Mouse (Mus musculus): ENCODE results near the gene Krt33b. TPM values are rescaled to one million over a fixed set of nuclear protein-coding genes. Genes with fewer than 3 reads are reported as not detected.

Gene Krt33b
- polyA plus RNA-seq, 1 experiment from 2014 or later, result not detected

DNA sequence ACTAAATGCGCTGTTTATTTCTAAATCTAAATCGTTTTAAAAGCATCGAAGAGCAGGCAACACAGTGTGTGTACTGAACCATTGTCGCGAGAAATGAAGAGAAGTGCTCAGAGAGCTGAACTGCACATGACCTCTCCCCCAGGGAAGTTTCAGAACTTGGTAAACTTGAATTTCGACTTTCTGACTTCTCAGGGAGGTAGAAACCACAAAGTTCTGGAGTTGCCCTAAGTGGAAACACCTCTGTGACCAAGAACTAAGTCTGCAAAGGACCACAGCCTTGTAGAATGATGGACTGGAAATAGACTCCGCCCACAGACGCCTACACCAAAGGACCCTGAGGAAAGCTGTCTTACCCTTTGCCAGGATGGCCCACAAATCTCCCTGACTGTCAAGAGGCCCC is 23.8 kb downstream of the Krt33b start:
- H3K27ac ChIP-seq (ENCODE audit: low read depth, low read length), result no peak overlapping the region
- no peak for ATAC-seq (replicated peaks; ENCODE audit: insufficient number of reproducible peaks, low FRiP score, low TSS enrichment)
- no peaks in the 10 kb centered on the region; the same call in 1 of the 2 replicates for H3K27me3 ChIP-seq (ENCODE audit: control insufficient read depth, insufficient read depth, low read length)
- no peaks in the 10 kb centered on the region for H3K36me3 ChIP-seq (ENCODE audit: control insufficient read depth, insufficient read depth, low read length)
- no peak overlapping the region for H3K4me3 ChIP-seq (ENCODE audit: low read depth, low read length)
- no peak overlapping the region for H3K9ac ChIP-seq (ENCODE audit: low read depth, low read length)
- no peak overlapping the region for H3K4me2 ChIP-seq
- no peaks in the 10 kb centered on the region for H3K9me3 ChIP-seq (replicated peaks; ENCODE audit: control insufficient read depth, low read length)
- no peaks in the 10 kb centered on the region for H3K4me1 ChIP-seq (ENCODE audit: control insufficient read depth, insufficient read depth, low read length)
- 78% methylated on average over 8 of the region's 8 CpGs for WGBS (ENCODE audit: insufficient replicate concordance)

DNA sequence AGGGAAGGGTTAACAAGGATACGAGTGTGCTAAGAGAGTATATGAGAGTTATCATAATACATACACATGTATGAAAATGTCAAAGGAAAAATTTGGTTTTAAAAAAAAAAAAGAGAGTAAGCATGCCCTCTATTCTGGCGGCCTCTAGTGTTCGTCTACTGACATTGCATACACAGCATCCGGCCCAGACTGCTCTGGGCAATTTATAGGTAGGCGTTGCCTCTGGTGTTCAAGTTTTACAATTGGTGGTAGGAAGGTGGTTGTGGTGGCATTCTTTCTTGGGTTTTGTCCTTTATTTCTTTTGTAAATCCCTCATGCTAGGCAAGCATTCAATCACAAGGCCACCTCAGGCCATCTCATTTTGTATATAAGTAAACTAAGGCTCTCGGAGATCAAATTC is 24.8 kb downstream of the Krt33b start:
- no peak for ATAC-seq (replicated peaks; ENCODE audit: insufficient number of reproducible peaks, low FRiP score, low TSS enrichment)
- Histone ChIP-seq H3K9ac (ENCODE audit: low read depth, low read length) (no peak overlapping the region), H3K36me3 (ENCODE audit: control insufficient read depth, insufficient read depth, low read length) (no peaks in the 10 kb centered on the region), H3K4me2 (no peak overlapping the region), H3K27ac (ENCODE audit: low read depth, low read length) (no peak overlapping the region), H3K27me3 (ENCODE audit: control insufficient read depth, insufficient read depth, low read length) (no peaks in the 10 kb centered on the region; the same call in 1 of the 2 replicates), H3K9me3 (replicated peaks; ENCODE audit: control insufficient read depth, low read length) (no peaks in the 10 kb centered on the region), H3K4me3 (ENCODE audit: low read depth, low read length) (no peak overlapping the region), H3K4me1 (ENCODE audit: control insufficient read depth, insufficient read depth, low read length) (no peaks in the 10 kb centered on the region)
- 21% methylated on average over 6 of the region's 6 CpGs for WGBS (ENCODE audit: insufficient replicate concordance)

GRCm38 (mm10) chr11:99999091-99999490 is 30.6 kb downstream of the Krt33b start:
- no peaks in the 10 kb centered on the region for H3K36me3 ChIP-seq (ENCODE audit: control insufficient read depth, insufficient read depth, low read length)
- no peak overlapping the region for H3K4me3 ChIP-seq (ENCODE audit: low read depth, low read length)
- no peak overlapping the region for H3K9ac ChIP-seq (ENCODE audit: low read depth, low read length)
- no peak for ATAC-seq (replicated peaks; ENCODE audit: insufficient number of reproducible peaks, low FRiP score, low TSS enrichment)
- H3K27ac ChIP-seq (ENCODE audit: low read depth, low read length), result no peak overlapping the region
- no peaks in the 10 kb centered on the region for H3K4me1 ChIP-seq (ENCODE audit: control insufficient read depth, insufficient read depth, low read length)
- peaks cover 4% of the 10 kb centered on the region for H3K27me3 ChIP-seq (ENCODE audit: control insufficient read depth, insufficient read depth, low read length)
- 86% methylated on average over 7 of the region's 7 CpGs for WGBS (ENCODE audit: insufficient replicate concordance)
- no peak overlapping the region for H3K4me2 ChIP-seq
- no peaks in the 10 kb centered on the region for H3K9me3 ChIP-seq (replicated peaks; ENCODE audit: control insufficient read depth, low read length)

DNA sequence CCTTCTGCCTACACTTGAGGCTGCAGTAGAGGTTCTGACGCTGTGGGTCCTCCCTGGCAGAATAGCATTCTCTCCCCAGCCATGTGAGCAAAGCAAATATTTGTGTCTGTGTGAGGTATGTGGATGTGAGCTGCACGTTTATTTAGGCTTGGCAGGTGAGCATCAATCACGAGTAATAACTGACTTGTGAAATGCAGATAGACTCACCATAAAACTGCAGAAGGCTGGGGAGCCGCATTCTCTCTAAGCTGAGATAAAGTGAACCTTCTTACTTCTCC is 35.3 kb downstream of the Krt33b start:
- Histone ChIP-seq H3K4me1 (ENCODE audit: control insufficient read depth, insufficient read depth, low read length) (no peaks in the 10 kb centered on the region), H3K4me2 (no peak overlapping the region), H3K27ac (ENCODE audit: low read depth, low read length) (no peak overlapping the region), H3K9ac (ENCODE audit: low read depth, low read length) (no peak overlapping the region), H3K27me3 (ENCODE audit: control insufficient read depth, insufficient read depth, low read length) (peaks cover 19% of the 10 kb centered on the region), H3K9me3 (replicated peaks; ENCODE audit: control insufficient read depth, low read length) (no peaks in the 10 kb centered on the region), H3K4me3 (ENCODE audit: low read depth, low read length) (no peak overlapping the region), H3K36me3 (ENCODE audit: control insufficient read depth, insufficient read depth, low read length) (no peaks in the 10 kb centered on the region)
- 59% methylated on average over 4 of the region's 4 CpGs for WGBS (ENCODE audit: insufficient replicate concordance)
- no peak for ATAC-seq (replicated peaks; ENCODE audit: insufficient number of reproducible peaks, low FRiP score, low TSS enrichment)

- Histone ChIP-seq H3K4me3 (ENCODE audit: low read depth, low read length) (no peak within 1 kb of the TSS), H3K4me2 (peak within 1 kb of the TSS; percentile 29; the same call in 1 of the 2 replicates), H3K27me3 (ENCODE audit: control insufficient read depth, insufficient read depth, low read length) (peaks cover 19% of the 10 kb centered on the region), H3K4me1 (ENCODE audit: control insufficient read depth, insufficient read depth, low read length) (no peaks in the 10 kb centered on the region), H3K9me3 (replicated peaks; ENCODE audit: control insufficient read depth, low read length) (no peaks in the 10 kb centered on the region), H3K9ac (ENCODE audit: low read depth, low read length) (no peak within 1 kb of the TSS), H3K27ac (ENCODE audit: low read depth, low read length) (no peak within 1 kb of the TSS), H3K36me3 (ENCODE audit: control insufficient read depth, insufficient read depth, low read length) (no peaks in the 10 kb centered on the region)
- ATAC-seq (replicated peaks; ENCODE audit: insufficient number of reproducible peaks, low FRiP score, low TSS enrichment), result no peak
- 23% methylated on average over 26 of the region's 26 CpGs for WGBS (ENCODE audit: insufficient replicate concordance)
These were observed 35.9 kb downstream of the Krt33b start, which contains the start of gene Krtap17-1 for GRCm38 (mm10) chr11:99993620-99994383. TSS of gene Krtap17-1 (minus strand) at chr11:99993994.

DNA sequence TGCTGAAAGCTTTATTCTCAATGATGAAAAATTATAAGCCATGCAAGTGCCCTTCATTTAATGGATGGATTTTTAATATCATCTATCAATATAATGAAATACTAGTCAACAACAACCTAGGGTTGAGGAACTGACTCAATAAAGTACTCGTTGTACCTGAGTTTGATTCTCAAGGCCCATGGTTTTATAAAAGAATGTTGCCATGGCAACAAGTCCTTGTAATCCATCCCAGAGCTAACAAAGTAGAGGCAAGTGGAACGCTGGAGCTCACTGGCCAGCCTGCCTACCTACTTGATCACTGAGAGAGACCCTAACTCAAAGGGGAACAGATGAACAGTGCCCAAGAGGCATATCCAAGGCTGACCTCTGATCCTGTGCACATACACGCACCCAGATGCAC is 39.1 kb downstream of the Krt33b start:
- no peaks in the 10 kb centered on the region for H3K36me3 ChIP-seq (ENCODE audit: control insufficient read depth, insufficient read depth, low read length)
- no peaks in the 10 kb centered on the region for H3K9me3 ChIP-seq (replicated peaks; ENCODE audit: control insufficient read depth, low read length)

GRCm38 (mm10) chr11:99989881-99990405 is 39.7 kb downstream of the Krt33b start:
- no peak overlapping the region for H3K4me3 ChIP-seq (ENCODE audit: low read depth, low read length)
- H3K9me3 ChIP-seq (replicated peaks; ENCODE audit: control insufficient read depth, low read length), result no peaks in the 10 kb centered on the region
- H3K9ac ChIP-seq (ENCODE audit: low read depth, low read length), result no peak overlapping the region
- WGBS (ENCODE audit: insufficient replicate concordance), result 70% methylated on average over 6 of the region's 6 CpGs
- H3K36me3 ChIP-seq (ENCODE audit: control insufficient read depth, insufficient read depth, low read length), result no peaks in the 10 kb centered on the region
- H3K4me2 ChIP-seq, result no peak overlapping the region
- H3K27ac ChIP-seq (ENCODE audit: low read depth, low read length), result no peak overlapping the region
- peaks cover 22% of the 10 kb centered on the region for H3K27me3 ChIP-seq (ENCODE audit: control insufficient read depth, insufficient read depth, low read length)
- ATAC-seq (replicated peaks; ENCODE audit: insufficient number of reproducible peaks, low FRiP score, low TSS enrichment), result no peak
- no peaks in the 10 kb centered on the region for H3K4me1 ChIP-seq (ENCODE audit: control insufficient read depth, insufficient read depth, low read length)

More for the DNA sequence above, 39.1 kb downstream of the Krt33b start:
- no peaks in the 10 kb centered on the region for H3K4me1 ChIP-seq (ENCODE audit: control insufficient read depth, insufficient read depth, low read length)
- H3K27me3 ChIP-seq (ENCODE audit: control insufficient read depth, insufficient read depth, low read length), result peaks cover 19% of the 10 kb centered on the region
- no peak overlapping the region for H3K4me2 ChIP-seq
- WGBS (ENCODE audit: insufficient replicate concordance), result 72% methylated on average over 3 of the region's 3 CpGs
- H3K27ac ChIP-seq (ENCODE audit: low read depth, low read length), result no peak overlapping the region
- no peak for ATAC-seq (replicated peaks; ENCODE audit: insufficient number of reproducible peaks, low FRiP score, low TSS enrichment)
- no peak overlapping the region for H3K9ac ChIP-seq (ENCODE audit: low read depth, low read length)
- no peak overlapping the region for H3K4me3 ChIP-seq (ENCODE audit: low read depth, low read length)

DNA sequence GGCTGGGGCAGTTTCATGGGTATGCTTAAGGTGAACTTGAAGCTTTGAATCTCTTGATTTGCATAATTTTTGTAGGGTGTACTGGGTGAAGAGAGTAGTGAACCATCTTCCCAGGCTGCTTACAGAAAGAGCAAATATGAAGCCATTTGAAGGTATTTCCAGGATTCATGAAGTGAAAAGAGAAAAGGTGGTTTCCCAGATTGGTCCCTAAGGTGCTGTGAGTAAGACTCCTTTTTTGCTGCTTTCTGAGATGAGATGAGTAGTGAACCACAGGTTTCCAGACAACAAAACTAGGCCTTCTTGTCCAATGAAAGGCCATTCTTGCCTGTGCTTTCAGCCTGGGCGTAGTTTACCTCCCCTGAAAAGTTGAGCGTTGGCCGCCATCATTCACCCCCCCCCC is 41.1 kb downstream of the Krt33b start:
- no peak overlapping the region for H3K4me2 ChIP-seq
- no peaks in the 10 kb centered on the region for H3K36me3 ChIP-seq (ENCODE audit: control insufficient read depth, insufficient read depth, low read length)
- WGBS (ENCODE audit: insufficient replicate concordance), result 92% methylated on average over 3 of the region's 3 CpGs
- H3K4me3 ChIP-seq (ENCODE audit: low read depth, low read length), result no peak overlapping the region
- no peak overlapping the region for H3K9ac ChIP-seq (ENCODE audit: low read depth, low read length)
- H3K27me3 ChIP-seq (ENCODE audit: control insufficient read depth, insufficient read depth, low read length), result peaks cover 14% of the 10 kb centered on the region
- H3K9me3 ChIP-seq (replicated peaks; ENCODE audit: control insufficient read depth, low read length), result no peaks in the 10 kb centered on the region
- ATAC-seq (replicated peaks; ENCODE audit: insufficient number of reproducible peaks, low FRiP score, low TSS enrichment), result no peak
- no peak overlapping the region for H3K27ac ChIP-seq (ENCODE audit: low read depth, low read length)
- H3K4me1 ChIP-seq (ENCODE audit: control insufficient read depth, insufficient read depth, low read length), result no peaks in the 10 kb centered on the region

- H3K27me3 ChIP-seq (ENCODE audit: control insufficient read depth, insufficient read depth, low read length), result 0 out of 2 replicates have a peak, but pooled peaks cover 4% of the 10 kb centered on the region
- ATAC-seq (replicated peaks; ENCODE audit: insufficient number of reproducible peaks, low FRiP score, low TSS enrichment), result no peak
- no peak within 1 kb of the TSS for H3K27ac ChIP-seq (ENCODE audit: low read depth, low read length)
- no peaks in the 10 kb centered on the region for H3K4me1 ChIP-seq (ENCODE audit: control insufficient read depth, insufficient read depth, low read length)
- H3K36me3 ChIP-seq (ENCODE audit: control insufficient read depth, insufficient read depth, low read length), result no peaks in the 10 kb centered on the region
- no peak within 1 kb of the TSS for H3K4me3 ChIP-seq (ENCODE audit: low read depth, low read length)
- no peaks in the 10 kb centered on the region for H3K9me3 ChIP-seq (replicated peaks; ENCODE audit: control insufficient read depth, low read length)
- H3K9ac ChIP-seq (ENCODE audit: low read depth, low read length), result no peak within 1 kb of the TSS
- 76% methylated on average over 8 of the region's 8 CpGs for WGBS (ENCODE audit: insufficient replicate concordance)
- H3K4me2 ChIP-seq, result no peak within 1 kb of the TSS
These were observed 43.5 kb downstream of the Krt33b start, which contains the start of gene Krtap16-1 for GRCm38 (mm10) chr11:99986180-99986647. TSS of gene Krtap16-1 (minus strand) at chr11:99986597.
